Mouse (Mus musculus) limb, embryonic 12.5 days (tissue): ENCODE measurements at regions not wholly inside any gene's neighbourhood (a gene's known extent, or its start where the extent isn't known, plus 50 kb on each side); places are given as distances from the start of the nearest gene placed in this dataset.

ENCODE experiments used
- ATAC-seq: fragments of 200-750 bp; cut with Nextera tagmentation; 2 replicates; pipeline ENCODE4 v1.8.0; 2017; ENCODE audit warnings: low read depth, moderate TSS enrichment; ENCODE audit not compliant: insufficient number of reproducible peaks, insufficient read depth, low FRiP score, low TSS enrichment
- H3K27ac ChIP-seq: fragments of 300-500 bp; sonication (generic); 2 replicates; pipeline ENCODE4 v1.5.1; 2016; ENCODE audit warnings: mild to moderate bottlenecking, moderate library complexity
- H3K27me3 ChIP-seq: fragments of 300-500 bp; sonication (generic); 2 replicates; pipeline ENCODE4 v1.6.1; 2016; ENCODE audit warnings: mild to moderate bottlenecking, moderate library complexity
- H3K36me3 ChIP-seq: fragments of 300-500 bp; sonication (generic); 2 replicates; pipeline ENCODE4 v1.6.1; 2016; ENCODE audit warnings: mild to moderate bottlenecking, moderate library complexity
- H3K4me1 ChIP-seq: fragments of 300-500 bp; sonication (generic); replicated peaks from 2 replicates; pipeline ENCODE4 v1.6.1; 2016
- H3K4me2 ChIP-seq: fragments of 300-500 bp; sonication (generic); 2 replicates; pipeline ENCODE4 v1.6.1; 2016; ENCODE audit warnings: mild to moderate bottlenecking, moderate library complexity
- H3K4me3 ChIP-seq: fragments of 300-500 bp; sonication (generic); replicated peaks from 2 replicates; pipeline ENCODE4 v1.5.1; 2016; ENCODE audit warnings: mild to moderate bottlenecking
- H3K9ac ChIP-seq: fragments of 300-500 bp; sonication (generic); replicated peaks from 2 replicates; pipeline ENCODE4 v1.6.1; 2016; ENCODE audit warnings: mild to moderate bottlenecking, moderate library complexity
- H3K9me3 ChIP-seq: fragments of 300-500 bp; sonication (generic); 2 replicates; pipeline ENCODE4 v1.6.1; 2016; ENCODE audit warnings: mild to moderate bottlenecking, moderate library complexity
- WGBS: fragments of 180-500 bp; shearing (Covaris S2); methylation state at CpG from one replicate; pipeline ENCODE4 v1.1.7; 2016; 5-methylcytosine and 5-hydroxymethylcytosine counted together

- Histone ChIP-seq H3K4me1 (peaks cover 22% of the 10 kb centered on the region), H3K4me2 (no peak overlapping the region), H3K4me3 (no peak overlapping the region), H3K9ac (no peak overlapping the region), H3K36me3 (no peaks in the 10 kb centered on the region), H3K9me3 (no peaks in the 10 kb centered on the region), H3K27ac (no peak overlapping the region), H3K27me3 (no peaks in the 10 kb centered on the region)
- WGBS: 68% methylated on average over 5 of the region's 5 CpGs
- no peak for ATAC-seq
These were observed 53.2 kb upstream of the Ddah1 start for GRCm38 (mm10) chr3:145705317-145705716.

DNA sequence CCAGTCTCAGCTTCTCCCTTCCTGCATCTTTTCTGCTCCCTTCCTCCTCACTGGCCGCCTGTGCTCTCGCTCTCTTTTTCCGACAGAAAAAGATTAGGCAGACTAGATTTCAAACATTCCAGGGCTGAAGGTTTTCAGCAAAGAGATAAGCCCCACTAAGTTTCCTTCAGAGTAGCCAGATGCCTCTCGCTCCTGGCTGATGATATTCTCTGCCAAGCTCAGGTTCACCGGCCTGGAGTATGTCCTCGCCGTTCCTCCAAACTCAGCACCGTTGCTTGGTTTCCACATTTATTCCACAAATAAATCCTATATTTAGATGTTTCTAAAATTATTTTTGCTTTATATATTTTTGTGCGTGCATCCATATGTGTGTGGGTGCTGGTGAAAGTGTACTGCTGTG is 54.3 kb upstream of the Ccn1 start:
- H3K9me3 ChIP-seq: no peaks in the 10 kb centered on the region
- no peak overlapping the region for H3K4me2 ChIP-seq
- 64% methylated on average over 9 of the region's 9 CpGs for WGBS
- no peaks in the 10 kb centered on the region for H3K36me3 ChIP-seq
- H3K27me3 ChIP-seq: no peaks in the 10 kb centered on the region
- H3K27ac ChIP-seq: peak overlapping the region; percentile 12
- H3K4me1 ChIP-seq: peaks cover 22% of the 10 kb centered on the region
- no peak overlapping the region for H3K4me3 ChIP-seq
- no peak for ATAC-seq
- no peak overlapping the region for H3K9ac ChIP-seq

DNA sequence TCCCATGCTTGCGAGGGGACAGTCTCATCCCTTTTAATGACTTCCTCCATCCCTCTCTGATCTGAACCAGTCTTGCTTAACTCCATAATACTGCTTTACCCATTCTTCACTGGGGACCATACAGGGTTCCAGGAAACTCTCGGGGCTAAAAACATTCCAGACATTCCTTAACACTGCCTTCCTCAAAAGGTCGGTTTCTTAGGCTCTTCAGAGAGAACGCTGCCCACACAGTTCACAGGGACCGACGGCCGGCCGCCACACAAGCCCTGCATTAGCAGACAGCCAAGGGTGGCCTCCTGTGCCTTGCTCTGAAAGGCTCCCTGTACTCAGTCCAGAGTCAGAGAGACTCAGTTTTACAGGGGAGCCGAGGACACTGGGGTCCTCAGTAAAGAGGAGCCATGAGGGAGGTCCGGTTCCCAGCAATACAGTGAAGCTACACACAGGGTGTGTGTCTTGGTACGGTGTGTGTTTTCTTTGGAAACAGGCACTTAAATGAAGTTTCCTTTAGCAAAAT is 53.7 kb upstream of the Ccn1 start:
- peak overlapping the region; percentile 32 for H3K4me2 ChIP-seq
- H3K4me1 ChIP-seq: peaks cover 22% of the 10 kb centered on the region
- no peak overlapping the region; the same call in 1 of the 2 replicates for H3K9ac ChIP-seq
- H3K36me3 ChIP-seq: no peaks in the 10 kb centered on the region
- H3K9me3 ChIP-seq: no peaks in the 10 kb centered on the region
- no peak overlapping the region for H3K4me3 ChIP-seq
- no peaks in the 10 kb centered on the region for H3K27me3 ChIP-seq
- 18% methylated on average over 11 of the region's 11 CpGs for WGBS
- peak overlapping the region; percentile 82 for H3K27ac ChIP-seq
- peak; percentile 77; the same call in 1 of the 2 replicates for ATAC-seq

DNA sequence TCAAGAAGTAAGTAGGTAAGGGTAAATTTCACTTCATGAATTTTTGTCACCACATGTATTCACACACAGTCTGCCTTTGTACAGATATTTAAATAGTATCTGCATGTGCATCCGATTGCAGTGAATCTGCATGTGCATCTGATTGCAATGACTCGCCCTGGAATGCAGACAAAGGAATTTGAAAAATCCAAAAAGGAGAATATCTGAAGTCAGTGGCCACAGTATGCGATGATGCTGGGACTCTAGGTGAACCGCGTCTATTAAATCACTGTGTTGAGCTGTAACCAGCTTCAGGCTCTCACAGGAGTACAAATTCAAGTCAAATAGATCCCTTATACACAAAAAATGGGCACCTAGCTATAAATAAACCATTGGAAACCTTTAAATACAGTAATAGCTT is 53.0 kb upstream of the Ccn1 start:
- 68% methylated on average over 5 of the region's 5 CpGs for WGBS
- Histone ChIP-seq H3K9me3 (no peaks in the 10 kb centered on the region), H3K4me2 (no peak overlapping the region), H3K4me3 (no peak overlapping the region), H3K27me3 (no peaks in the 10 kb centered on the region), H3K9ac (no peak overlapping the region), H3K27ac (no peak overlapping the region), H3K36me3 (no peaks in the 10 kb centered on the region), H3K4me1 (peaks cover 22% of the 10 kb centered on the region)
- ATAC-seq: no peak

DNA sequence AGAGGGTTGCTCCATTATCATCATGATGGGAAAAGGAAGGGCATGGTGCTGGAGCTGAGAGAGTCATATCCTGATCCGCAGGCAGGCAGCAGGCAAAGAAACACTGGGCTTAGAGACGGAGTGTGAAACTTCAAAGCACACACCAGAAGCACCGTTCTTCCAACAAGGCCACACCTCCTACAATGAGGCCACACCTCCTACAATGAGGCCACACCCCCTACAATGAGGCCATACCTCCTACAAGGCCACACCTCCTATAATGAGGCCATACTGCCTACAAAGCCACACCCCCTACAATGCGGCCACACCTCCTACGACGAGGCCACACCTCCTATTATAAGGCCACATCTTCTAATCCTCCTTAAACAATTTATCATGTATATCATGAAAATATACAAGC is 52.2 kb upstream of the Ccn1 start:
- Histone ChIP-seq H3K4me3 (no peak overlapping the region), H3K27ac (no peak overlapping the region), H3K9ac (no peak overlapping the region), H3K4me2 (no peak overlapping the region), H3K4me1 (peaks cover 22% of the 10 kb centered on the region), H3K27me3 (no peaks in the 10 kb centered on the region), H3K36me3 (no peaks in the 10 kb centered on the region), H3K9me3 (no peaks in the 10 kb centered on the region)
- no peak for ATAC-seq
- 75% methylated on average over 6 of the region's 6 CpGs for whole genome bisulfite sequencing
